Mouse (Mus musculus): ENCODE measurements at regions not wholly inside any gene's neighbourhood (a gene's known extent, or its start where the extent isn't known, plus 50 kb on each side); places are given as distances from the start of the nearest gene placed in this dataset.

GRCm38 (mm10) chr10:44609187-44609586, 80.9 kb upstream of the Prdm1 start:
- TF ChIP-seq CTCF (conservative IDR thresholded peaks at IDR 0.05; ENCODE audit: insufficient read depth, insufficient read length, low read depth, low read length) (no peak), POLR2A (IDR thresholded peaks at IDR 0.05; ENCODE audit: low read depth, low read length) (no peak)

All from kidney, adult 2 months (tissue).